Mouse (Mus musculus): Measurements from ENCODE around the gene Elmod1.

DNA sequence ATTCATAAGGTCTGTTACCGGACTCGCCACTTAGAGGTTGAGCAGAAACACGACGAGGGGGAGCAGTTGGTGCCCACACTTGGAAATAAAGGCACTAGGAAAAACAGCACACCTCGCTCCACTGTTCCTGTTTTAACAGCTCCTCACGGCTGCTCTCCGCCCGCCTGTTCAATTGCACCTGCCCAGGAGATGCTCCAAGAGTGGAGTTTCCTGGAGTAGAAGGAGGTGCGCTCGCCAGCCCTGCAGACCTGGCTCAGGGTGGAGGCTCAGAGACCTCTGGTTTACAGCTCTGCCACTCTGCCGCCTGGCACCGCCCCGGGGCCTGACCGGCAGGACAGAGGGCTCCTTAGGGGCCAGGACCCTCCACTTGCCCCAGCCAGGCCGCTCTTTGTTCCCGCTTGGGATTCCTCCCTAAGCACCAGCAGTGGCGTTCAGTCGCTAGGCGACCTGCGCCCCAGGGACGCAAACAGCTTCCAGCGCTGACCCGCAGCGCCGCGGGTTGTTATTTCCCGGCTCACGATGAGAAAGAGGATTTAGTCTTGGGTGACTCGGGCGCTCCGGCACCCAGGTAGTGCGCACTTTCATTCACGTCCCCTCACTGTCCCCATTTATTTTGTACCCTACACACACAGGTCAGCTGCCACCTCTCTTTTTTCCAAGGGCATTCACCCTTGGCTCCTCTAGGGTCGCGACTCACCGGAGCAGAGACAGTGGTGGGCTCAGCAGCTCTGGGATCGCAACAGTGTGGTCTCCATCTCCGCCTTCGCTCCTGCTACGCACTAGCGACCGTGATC is 576 bp downstream of the Elmod1 start:
- TF ChIP-seq CTCF (IDR thresholded peaks at IDR 0.05; ENCODE audit: low read depth, low read length) (no peak), GATA1 (IDR thresholded peaks at IDR 0.05; ENCODE audit: borderline replicate concordance, low read length) (no peak)

Measured in G1E (cell line).